Mouse (Mus musculus) liver, adult 2 months (tissue): ENCODE results near the gene Bid.
"Not testable (repeated sequence)": the region's sequence is repeated elsewhere in the genome, so short reads cannot be mapped to it uniquely, and the experiment has no call there.

Experiments used
- CTCF ChIP-seq: fragments of 200-500 bp; IDR thresholded peaks from 2 replicates; pipeline ENCODE4 v1.5.1; 2011; ENCODE audit warnings: low read depth, low read length, control low read depth
- POLR2A ChIP-seq: fragments of 200-500 bp; IDR thresholded peaks from 2 replicates; pipeline ENCODE4 v1.6.1; 2011; ENCODE audit warnings: low read length, control low read depth; ENCODE audit not compliant: insufficient read depth; ENCODE audit errors: extremely low read depth

GRCm38 (mm10) chr6:120907876-120908597, 8.6 kb downstream of the Bid start:
- not testable (repeated sequence) for TF ChIP-seq CTCF, POLR2A
